Mouse (Mus musculus) frontal cortex, postnatal 25 days (tissue): ENCODE results near the gene Cd209f.
A peak's percentile ranks its signal among the peaks of the same experiment; 100 is the strongest.
"Not testable (repeated sequence)": the region's sequence is repeated elsewhere in the genome, so short reads cannot be mapped to it uniquely, and the experiment has no call there.

Experiments
- DNase-seq, 2 experiments: peaks; one replicate each; pipeline ENCODE4 v3.0.0; 2022; ENCODE audit warnings: low spot score in 2 of 2

Cd209f gene

DNA sequence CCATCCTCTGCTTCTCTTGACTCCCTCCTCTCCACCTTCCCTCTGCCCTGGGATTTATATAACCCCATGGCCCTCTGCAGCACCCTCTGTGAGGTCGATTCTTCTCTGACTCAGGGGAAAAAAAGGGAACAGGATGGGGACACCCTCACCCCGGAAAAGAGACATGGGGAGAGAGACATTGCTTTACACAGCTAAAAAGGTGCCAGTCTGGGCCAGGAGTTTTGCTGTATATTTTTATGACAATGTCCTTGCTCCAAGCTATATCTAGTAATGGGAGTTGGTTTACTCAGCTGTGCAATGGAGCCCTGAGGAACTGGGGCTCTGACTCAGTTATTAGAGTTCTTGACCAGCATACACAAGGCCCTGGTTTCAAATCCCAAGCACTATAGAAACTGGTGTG is at the start of gene Cd209f:
Gene Cd209f, minus strand, starts transcription at position 101 of the 400 bp plus-strand sequence.
- DNase-seq, result not testable (repeated sequence)

DNA sequence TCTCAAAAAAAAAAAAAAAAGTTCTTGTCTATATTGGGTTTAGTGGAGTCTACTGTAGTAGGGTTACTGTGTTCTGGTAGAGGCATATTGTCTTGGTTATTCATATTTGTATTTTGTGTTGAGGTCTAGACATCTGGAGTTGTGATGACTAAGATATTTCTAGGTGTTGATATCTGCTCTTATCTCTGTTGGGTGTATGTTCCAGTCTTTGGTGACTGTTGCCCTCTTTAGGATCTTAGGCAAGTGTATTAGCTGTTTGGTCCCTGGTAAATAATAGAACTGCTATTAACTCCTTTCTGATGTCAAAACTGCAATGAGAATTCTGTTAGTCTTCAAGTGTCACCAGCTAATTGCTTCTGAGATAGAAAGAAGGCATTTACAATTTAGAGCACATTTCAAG is 49.2 kb upstream of the Cd209f start:
- DNase-seq, result no peak

DNA sequence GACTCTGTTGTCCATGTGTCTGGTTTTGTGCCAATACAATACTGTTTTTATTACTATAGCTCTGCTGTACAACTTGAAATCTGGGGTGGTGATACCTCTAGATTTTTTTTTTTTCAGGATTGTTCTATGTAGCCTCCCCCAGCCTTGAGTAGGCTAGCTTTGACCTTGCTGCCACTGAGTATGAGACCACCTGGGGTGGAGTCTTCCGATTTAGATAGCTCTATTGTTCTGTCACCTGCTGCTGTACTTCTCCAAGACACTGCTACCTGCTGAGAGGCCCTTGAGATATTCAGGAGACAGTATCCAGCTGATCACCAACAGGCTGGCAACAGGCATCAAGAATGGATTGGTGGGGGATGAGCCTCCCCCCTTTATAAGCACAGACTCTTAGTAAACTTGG is 41.6 kb upstream of the Cd209f start:
- DNase-seq, result no peak

DNA sequence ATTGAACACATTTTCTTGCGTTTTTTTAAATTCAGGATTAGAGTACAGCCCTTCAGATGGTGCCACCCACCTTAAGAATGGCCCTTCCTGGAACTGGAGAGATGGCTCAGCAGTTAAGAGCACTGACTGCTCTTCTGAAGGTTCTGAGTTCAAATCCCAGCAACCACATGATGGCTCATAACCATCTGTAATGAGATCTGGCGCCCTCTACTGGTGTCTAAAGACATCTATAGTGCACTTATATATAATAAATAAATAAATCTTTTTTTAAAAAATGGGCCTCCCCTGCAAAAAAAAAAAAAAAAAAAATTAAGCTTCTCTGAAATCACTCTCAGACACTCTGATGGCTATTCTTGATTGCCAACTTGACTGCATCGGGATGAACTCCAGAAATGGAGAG is 36.1 kb upstream of the Cd209f start:
- no peak for DNase-seq

DNA sequence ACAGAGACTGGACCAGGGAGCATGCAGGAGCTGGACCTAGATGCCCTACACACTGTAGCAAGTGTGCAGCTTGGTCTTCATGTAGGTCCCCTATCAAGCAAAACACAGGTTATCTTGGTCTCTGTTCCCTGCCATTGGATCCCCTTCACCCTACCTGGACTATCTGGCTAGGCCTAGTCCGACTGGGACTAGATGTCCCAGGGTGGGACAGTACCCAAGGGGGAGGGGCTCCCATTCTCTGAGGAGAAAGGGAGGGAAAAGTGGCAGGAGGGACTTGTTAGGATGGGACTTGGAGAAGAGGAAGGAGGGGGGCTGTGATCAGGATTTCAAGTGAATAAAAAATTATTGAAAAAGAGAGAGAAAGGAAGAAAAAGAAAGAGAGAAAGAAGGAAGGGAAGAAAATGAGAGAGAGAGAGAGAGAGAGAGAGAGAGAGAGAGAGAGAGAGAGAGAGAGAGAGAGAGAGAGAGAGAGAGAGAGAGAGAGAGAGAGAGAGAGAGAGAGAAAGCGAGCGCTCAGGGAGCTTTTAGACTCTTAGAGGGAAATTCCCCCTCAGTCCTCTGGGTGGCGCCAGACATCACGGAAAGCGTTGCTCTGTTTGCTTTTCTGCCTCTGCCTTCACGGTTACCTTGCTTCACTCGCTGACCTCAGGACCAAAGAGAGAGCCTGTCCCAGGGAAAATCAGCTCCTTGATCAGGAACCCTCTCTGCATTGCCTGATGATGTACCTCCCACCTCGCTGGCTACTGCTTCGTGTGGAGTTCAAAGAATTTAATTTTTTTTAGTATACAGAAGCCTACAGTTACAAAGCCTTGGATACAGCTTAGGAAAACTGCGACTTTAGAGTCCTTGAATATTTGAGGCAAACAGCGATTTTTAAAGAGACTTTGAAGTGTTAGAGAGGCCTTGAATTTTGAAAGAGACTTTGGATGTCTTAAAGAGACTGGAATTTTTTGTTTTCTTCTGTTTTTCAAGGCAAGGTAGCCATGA is 34.3 kb upstream of the Cd209f start:
- DNase-seq, result peak; percentile 58 to 62

DNA sequence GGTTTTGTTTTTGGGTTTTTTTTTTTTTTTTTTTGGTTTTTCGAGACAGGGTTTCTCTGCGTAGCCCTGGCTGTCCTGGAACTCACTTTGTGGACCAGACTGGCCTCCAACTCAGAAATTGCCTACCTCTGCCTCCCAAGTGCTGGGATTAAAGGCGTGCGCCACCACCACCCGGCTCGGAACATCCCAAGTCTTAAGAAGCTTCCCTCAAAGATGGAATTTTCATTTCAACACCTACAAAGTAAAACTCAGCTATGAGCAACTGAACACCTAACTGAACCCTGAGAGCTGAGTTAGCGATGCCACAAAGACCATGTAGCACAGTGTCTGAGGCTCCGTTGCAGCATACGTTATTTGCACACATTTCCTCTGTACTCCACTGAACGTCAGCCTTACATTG is 28.2 kb upstream of the Cd209f start, which contains the start of gene Cd209g:
Gene Cd209g, plus strand, starts transcription at position 301 of the 400 bp plus-strand sequence.
- DNase-seq, result no peak

DNA sequence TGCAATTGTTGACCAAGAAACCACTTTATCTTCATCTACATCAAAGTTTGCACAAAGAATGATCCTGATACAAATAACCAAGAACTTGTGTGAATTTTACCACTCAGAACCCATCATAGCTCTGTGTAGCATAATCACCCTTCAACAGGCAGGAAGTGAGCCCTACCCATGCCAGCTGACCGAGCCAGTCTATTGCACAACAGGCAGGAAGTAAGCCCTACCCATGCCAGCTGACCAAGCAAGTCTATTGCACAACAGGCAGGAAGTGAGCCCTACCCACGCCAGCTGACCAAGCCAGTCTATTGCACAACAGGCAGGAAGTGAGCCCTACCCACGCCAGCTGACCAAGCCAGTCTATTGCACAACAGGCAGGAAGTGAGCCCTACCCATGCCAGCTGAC is 17.1 kb downstream of the Cd209f start:
- DNase-seq, result not testable (repeated sequence)

DNA sequence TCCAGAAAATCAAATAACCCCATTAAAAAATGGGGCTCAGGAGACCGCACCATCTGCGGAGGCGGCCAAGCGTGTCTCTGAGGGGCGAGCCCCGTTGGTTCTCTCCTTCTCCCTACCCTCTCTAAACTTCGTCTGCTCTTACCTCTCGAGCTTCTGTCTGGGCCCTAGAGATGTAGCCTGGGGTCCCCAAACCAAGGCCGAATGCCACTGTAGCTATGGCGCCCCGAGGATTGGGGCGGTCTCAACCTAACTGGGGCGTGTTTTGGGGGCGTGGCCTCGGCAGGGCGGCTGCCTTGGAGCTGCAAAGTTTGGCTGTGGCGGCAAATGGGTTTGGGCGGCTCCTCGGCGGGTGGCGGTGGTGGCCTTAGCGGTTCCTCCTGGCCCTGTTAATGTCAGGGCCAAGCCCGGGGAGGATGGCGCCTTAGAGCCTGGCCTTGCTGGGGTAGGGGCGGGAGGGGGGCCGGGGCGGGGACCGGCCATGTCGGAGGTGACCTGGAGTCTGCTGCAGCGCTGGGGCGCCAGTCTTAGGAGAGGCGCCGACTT is 18.4 kb downstream of the Cd209f start:
- DNase-seq, result not testable (repeated sequence)
